9 mouse cellular contexts compared by ENCODE assay signal in the genomic region with DNA sequence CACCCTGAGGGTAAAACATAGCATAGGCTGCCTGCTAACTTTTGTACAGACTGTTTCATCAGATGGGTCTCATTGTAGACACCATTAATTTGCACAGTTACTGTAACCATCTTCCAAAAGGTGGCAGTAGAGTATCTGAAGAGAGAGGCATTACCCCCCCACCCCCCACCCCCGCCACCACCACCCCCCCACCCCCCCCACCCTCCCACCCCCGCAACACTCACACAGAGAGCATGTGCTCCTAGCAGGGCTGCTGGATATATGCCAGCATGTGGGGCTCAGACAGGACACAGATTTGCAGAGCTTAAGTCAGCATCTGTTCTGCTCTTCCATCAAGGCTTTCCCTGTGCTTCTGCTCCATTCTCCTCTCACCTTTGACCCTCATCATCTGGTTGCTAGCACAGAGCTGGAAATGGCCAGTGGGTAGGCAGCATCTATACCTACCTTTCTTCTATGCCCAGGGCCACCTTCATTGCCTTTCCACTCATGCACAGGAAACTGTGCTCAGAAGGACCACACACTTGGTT. TPM values are rescaled to one million over a fixed set of nuclear protein-coding genes. Genes with fewer than 3 reads are reported as not detected.
DNase-seq lines count a peak whose midpoint lies in the region; ATAC-seq lines count a peak whose summit lies in the region.
"Had no signal": no experiment of that assay in that cellular context is flagged by ENCODE, and none has a peak within 500 bp of the region (broad histone marks: within the 10 kb centered on the region; RNA-seq: fewer than 3 reads in every experiment).

No protein-coding gene starts in this region.

- intact Hi-C loops in left cerebral cortex, postnatal 10 days (cut with DNase I), result no loop called here

- no peaks in the 10 kb centered on the region for H3K9me3 ChIP-seq in hindbrain, embryonic 13.5 days
- no peaks in the 10 kb centered on the region; the same call in 1 of the 2 replicates for H3K9me3 ChIP-seq in stomach, embryonic 16.5 days (replicated peaks; ENCODE audit: control insufficient read depth, low read length)

- no CpG with 5 or more reads among the region's 2 CpGs for WGBS in hindbrain, embryonic 13.5 days
- WGBS in stomach, embryonic 16.5 days, result 0% methylated on average over 2 of the region's 2 CpGs

- peak; percentile 78 for ATAC-seq in hindbrain, embryonic 13.5 days (ENCODE audit: low FRiP score)
- ATAC-seq in stomach, embryonic 16.5 days (ENCODE audit: insufficient read depth, low FRiP score), result peak; percentile 91; the same call in 1 of the 2 replicates

- no peak overlapping the region for H3K4me2 ChIP-seq in hindbrain, embryonic 13.5 days
- H3K4me2 ChIP-seq in stomach, embryonic 16.5 days (ENCODE audit: low read depth, low read length), result no peak overlapping the region

- peaks cover 9% of the 10 kb centered on the region for H3K36me3 ChIP-seq in hindbrain, embryonic 13.5 days
- H3K36me3 ChIP-seq in stomach, embryonic 16.5 days (ENCODE audit: control insufficient read depth, insufficient read depth, low read length), result no peaks in the 10 kb centered on the region

- H3K27me3 ChIP-seq in hindbrain, embryonic 13.5 days, result no peaks in the 10 kb centered on the region
- H3K27me3 ChIP-seq in stomach, embryonic 16.5 days (ENCODE audit: control insufficient read depth, insufficient read depth, low read length), result no peaks in the 10 kb centered on the region

- H3K4me1 ChIP-seq in hindbrain, embryonic 13.5 days (replicated peaks), result peaks cover 17% of the 10 kb centered on the region
- peaks cover 15% of the 10 kb centered on the region for H3K4me1 ChIP-seq in stomach, embryonic 16.5 days (ENCODE audit: control insufficient read depth, insufficient read depth, low read length)

- H3K27ac ChIP-seq in hindbrain, embryonic 13.5 days, result peak overlapping the region; percentile 82
- H3K27ac ChIP-seq in stomach, embryonic 16.5 days (ENCODE audit: low read length), result peak overlapping the region; percentile 71; the same call in 1 of the 2 replicates
- H3K27ac ChIP-seq: liver, embryonic 14.5 days had no signal

- no peak overlapping the region for H3K9ac ChIP-seq in hindbrain, embryonic 13.5 days
- no peak overlapping the region for H3K9ac ChIP-seq in stomach, embryonic 16.5 days (ENCODE audit: low read length)
- H3K9ac ChIP-seq: liver, embryonic 14.5 days had no signal

- peak; percentile 52 to 87 for DNase-seq in left cerebral cortex, postnatal 10 days (ENCODE audit: extremely low spot score in 1 of 2, low spot score in 2 of 2)
- DNase-seq in left cerebral cortex, adult 11 months (ENCODE audit: low spot score), result no peak
- peak; percentile 7 for DNase-seq in T-cell, adult 2 months (ENCODE audit: low spot score)
- peak; percentile 60 for DNase-seq in embryo, embryonic 11 days
- peak; percentile 75 for DNase-seq in lung, postnatal 10 days
- no peak for DNase-seq in frontal cortex, adult 2 months (ENCODE audit: extremely low spot score in 1 of 2, low spot score in 1 of 2)

- no peak overlapping the region for H3K4me3 ChIP-seq in hindbrain, embryonic 13.5 days
- no peak overlapping the region for H3K4me3 ChIP-seq in stomach, embryonic 16.5 days (replicated peaks; ENCODE audit: low read length)

RNA-seq across cellular contexts. Expression of gene Dennd5a, which starts 8.7 kb away (rescaled TPM):
- 100 to 1,000 TPM; 150 to 152 TPM for total RNA-seq in left cerebral cortex, postnatal 10 days (2021)
- polyA plus RNA-seq in hindbrain, embryonic 13.5 days (2015; fragmentation: Nextera tagmentation; extraction: Ambion mirVana), result 41.6 and 42.5 TPM in 2 replicates
- polyA plus RNA-seq in stomach, embryonic 16.5 days (2015; fragmentation: Nextera tagmentation; extraction: Ambion mirVana), result 24.7 and 27.3 TPM in 2 replicates
- polyA plus RNA-seq in frontal cortex, adult 2 months (2012; rRNA removed), result 220 and 223 TPM in 2 replicates

RNA-seq across cellular contexts. Expression of gene Tmem41b, which starts 17.7 kb away (rescaled TPM):
- total RNA-seq in left cerebral cortex, postnatal 10 days (2021), result 10 to 100 TPM; 53.1 to 55.0 TPM
- polyA plus RNA-seq in hindbrain, embryonic 13.5 days (2015; fragmentation: Nextera tagmentation; extraction: Ambion mirVana), result 69.5 and 75.6 TPM in 2 replicates
- polyA plus RNA-seq in stomach, embryonic 16.5 days (2015; fragmentation: Nextera tagmentation; extraction: Ambion mirVana), result 67.5 and 73.8 TPM in 2 replicates
- polyA plus RNA-seq in frontal cortex, adult 2 months (2012; rRNA removed), result 37.6 and 42.3 TPM in 2 replicates

RNA-seq across cellular contexts. Expression of gene Ipo7, which starts 49.1 kb away (rescaled TPM):
- total RNA-seq in left cerebral cortex, postnatal 10 days (2021), result 10 to 100 TPM; 88.9 to 90.7 TPM
- 42.2 and 42.7 TPM in 2 replicates for polyA plus RNA-seq in hindbrain, embryonic 13.5 days (2015; fragmentation: Nextera tagmentation; extraction: Ambion mirVana)
- polyA plus RNA-seq in stomach, embryonic 16.5 days (2015; fragmentation: Nextera tagmentation; extraction: Ambion mirVana), result 49.4 and 49.5 TPM in 2 replicates
- 46.6 and 49.4 TPM in 2 replicates for polyA plus RNA-seq in frontal cortex, adult 2 months (2012; rRNA removed)

Comparison
In these comparisons a context has a peak if more than half of its experiments do, and no peak if none do; other contexts are left out.
1. DNase-seq: peak in left cerebral cortex, postnatal 10 days (2 of 2), T-cell, adult 2 months (single experiment), embryo, embryonic 11 days (single experiment) and lung, postnatal 10 days (single experiment); none in left cerebral cortex, adult 11 months (single experiment) and frontal cortex, adult 2 months (0 of 2).